Mouse (Mus musculus) midbrain, embryonic 10.5 days (tissue): Measurements from ENCODE around the gene Foxb1. TPM values are rescaled to one million over a fixed set of nuclear protein-coding genes. Genes with fewer than 3 reads are reported as not detected.

Experiments used
- DNase-seq: peaks from one replicate; pipeline ENCODE4 v3.0.0-alpha.2; 2017; ENCODE audit warnings: low spot score
- H3K27ac ChIP-seq: fragments of 300-500 bp; sonication (generic); replicated peaks from 2 replicates; pipeline ENCODE4 v1.5.1; 2016; ENCODE audit warnings: mild to moderate bottlenecking
- H3K27me3 ChIP-seq: fragments of 300-500 bp; sonication (generic); 2 replicates; pipeline ENCODE4 v1.6.1; 2016; ENCODE audit warnings: low read depth, mild to moderate bottlenecking; ENCODE audit not compliant: poor library complexity, severe bottlenecking
- H3K36me3 ChIP-seq: fragments of 300-500 bp; sonication (generic); 2 replicates; pipeline ENCODE4 v1.6.1; 2016; ENCODE audit warnings: mild to moderate bottlenecking, moderate library complexity
- H3K4me1 ChIP-seq: fragments of 300-500 bp; sonication (generic); 2 replicates; pipeline ENCODE4 v1.6.1; 2016
- H3K4me3 ChIP-seq: fragments of 300-500 bp; sonication (generic); 2 replicates; pipeline ENCODE4 v1.5.1; 2016; ENCODE audit warnings: mild to moderate bottlenecking, moderate library complexity
- H3K9me3 ChIP-seq: fragments of 300-500 bp; sonication (generic); replicated peaks from 2 replicates; pipeline ENCODE4 v1.6.1; 2016; ENCODE audit warnings: mild to moderate bottlenecking
- WGBS: fragments of 180-500 bp; shearing (Covaris S2); methylation state at CpG from one replicate; pipeline ENCODE4 v1.1.7; 2016; 5-methylcytosine and 5-hydroxymethylcytosine counted together
- polyA plus RNA-seq: library from polyadenylated mRNA; unstranded; fragments of >200 nt; fragmentation: Nextera tagmentation; extraction: Ambion mirVana; gene quantifications from 2 replicates; pipeline ENCODE4 v1.2.1, GENCODE M21; 2016

The Foxb1 gene
- polyA plus RNA-seq, 1 experiment from 2014 or later: 15.1 TPM

DNA sequence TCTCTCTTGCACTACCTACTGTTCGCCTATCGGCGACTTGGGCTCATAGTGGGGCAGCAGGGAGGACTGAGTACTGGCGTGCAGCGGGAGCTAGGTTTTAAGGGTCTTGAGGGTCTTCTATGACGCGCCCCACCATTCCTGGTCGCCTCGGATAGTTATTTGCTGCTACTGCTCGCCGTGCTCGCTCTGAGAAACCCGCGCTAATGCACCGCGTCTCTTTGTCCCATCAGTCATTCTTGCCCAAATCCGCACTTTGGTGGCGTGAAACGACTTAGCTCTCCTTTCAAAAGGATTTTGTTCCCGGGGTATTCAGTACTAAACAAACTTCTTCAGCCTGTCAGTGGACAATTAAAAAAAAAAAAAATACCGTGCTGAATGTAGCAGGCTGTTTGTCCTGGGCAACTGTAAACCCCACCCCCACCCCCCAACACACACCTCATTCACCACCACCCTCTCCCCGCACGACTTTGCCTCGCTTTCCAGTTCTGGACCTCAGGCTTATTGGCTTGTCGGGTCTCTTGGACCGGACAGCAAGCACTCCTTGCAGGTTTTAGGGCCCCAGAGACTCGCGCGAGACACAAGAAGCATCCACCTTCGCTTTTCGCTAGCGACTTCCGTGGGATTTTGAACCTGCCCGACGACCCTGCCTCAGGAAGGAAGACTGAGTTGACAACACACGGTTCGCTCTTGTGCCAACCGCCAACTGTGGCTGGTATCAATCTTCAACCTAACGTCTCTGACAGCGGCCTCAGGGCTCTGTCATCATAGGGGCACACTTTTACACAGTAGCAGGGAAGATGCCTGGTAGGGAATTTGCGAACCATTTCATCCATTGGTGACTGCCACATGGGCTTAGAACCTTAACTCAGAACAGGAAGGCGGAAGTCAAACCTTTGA is 4.1 kb upstream of the Foxb1 start:
- peak; percentile 76 for DNase-seq
- peak overlapping the region; percentile 84 for H3K4me3 ChIP-seq
- H3K27me3 ChIP-seq: peaks cover 93% of the 10 kb centered on the region
- H3K36me3 ChIP-seq: no peaks in the 10 kb centered on the region
- 1% methylated on average over 42 of the region's 42 CpGs for WGBS
- peak overlapping the region; percentile 93 for H3K27ac ChIP-seq
- H3K4me1 ChIP-seq: peaks cover 100% of the 10 kb centered on the region
- H3K9me3 ChIP-seq: no peaks in the 10 kb centered on the region

DNA sequence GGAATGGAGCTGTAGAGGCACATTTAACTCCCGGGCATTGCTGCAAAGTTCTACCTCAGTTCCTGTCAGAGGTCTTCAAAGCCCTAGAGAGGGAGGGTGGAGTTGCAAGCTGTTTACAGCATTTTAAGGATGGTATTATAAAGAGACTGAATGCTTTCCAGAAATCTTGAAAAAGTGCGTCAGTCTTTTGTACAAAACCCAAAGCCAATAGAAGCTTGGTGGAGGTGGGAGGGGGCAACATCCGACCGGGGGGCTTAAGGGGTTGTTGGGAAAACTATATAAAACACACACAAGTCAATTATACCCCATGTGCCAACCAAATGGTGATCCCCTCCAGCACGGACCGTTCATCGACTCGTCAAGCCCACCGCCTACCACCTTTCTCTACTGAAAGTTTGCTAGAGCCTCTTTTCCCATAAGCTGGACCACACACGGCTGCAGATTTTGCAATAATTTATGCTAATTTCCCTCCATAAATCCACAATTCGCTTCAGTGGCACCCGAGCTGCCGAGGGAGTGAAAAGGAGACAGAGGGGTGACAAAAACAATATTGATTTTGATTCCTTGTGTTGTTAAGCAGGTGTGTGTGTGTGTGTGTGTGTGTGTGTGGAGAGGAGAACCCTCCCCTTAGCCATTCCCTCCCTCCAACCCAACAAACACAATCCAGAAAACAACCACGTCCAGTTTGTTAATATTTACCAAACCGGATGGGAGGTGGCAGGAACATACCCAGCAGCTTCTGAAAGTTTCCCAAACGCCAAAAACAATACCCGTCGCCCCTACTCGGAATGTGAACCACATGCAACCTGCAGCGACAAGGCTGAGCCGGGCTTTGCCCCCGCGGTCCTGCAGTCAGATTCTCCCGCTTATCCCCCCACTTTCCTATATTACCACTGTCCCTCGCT is 3.2 kb upstream of the Foxb1 start:
- Histone ChIP-seq H3K4me3 (peak overlapping the region; percentile 84), H3K36me3 (0 out of 2 replicates have a peak, but pooled peaks cover 6% of the 10 kb centered on the region), H3K27me3 (peaks cover 93% of the 10 kb centered on the region), H3K9me3 (no peaks in the 10 kb centered on the region), H3K27ac (peak overlapping the region; percentile 93), H3K4me1 (peaks cover 100% of the 10 kb centered on the region)
- peak; percentile 48 for DNase-seq
- WGBS: under 1% methylated on average over 25 of the region's 25 CpGs

GRCm38 (mm10) chr9:69762703-69763102 is 2.0 kb upstream of the Foxb1 start:
- Histone ChIP-seq H3K4me3 (peak overlapping the region; percentile 84), H3K36me3 (0 out of 2 replicates have a peak, but pooled peaks cover 6% of the 10 kb centered on the region), H3K4me1 (peaks cover 100% of the 10 kb centered on the region), H3K27me3 (peaks cover 93% of the 10 kb centered on the region), H3K9me3 (no peaks in the 10 kb centered on the region), H3K27ac (peak overlapping the region; percentile 93)
- WGBS: under 1% methylated on average over 14 of the region's 14 CpGs
- peak; percentile 83 for DNase-seq

- H3K27me3 ChIP-seq: peaks cover 92% of the 10 kb centered on the region
- peak overlapping the region; percentile 84 for H3K4me3 ChIP-seq
- peak; percentile 59 for DNase-seq
- H3K4me1 ChIP-seq: peaks cover 100% of the 10 kb centered on the region
- H3K27ac ChIP-seq: peak overlapping the region; percentile 93
- no peaks in the 10 kb centered on the region for H3K9me3 ChIP-seq
- H3K36me3 ChIP-seq: 0 out of 2 replicates have a peak, but pooled peaks cover 6% of the 10 kb centered on the region
- WGBS: under 1% methylated on average over 12 of the region's 12 CpGs
These were observed 1.5 kb upstream of the Foxb1 start for GRCm38 (mm10) chr9:69762221-69762620.

DNA sequence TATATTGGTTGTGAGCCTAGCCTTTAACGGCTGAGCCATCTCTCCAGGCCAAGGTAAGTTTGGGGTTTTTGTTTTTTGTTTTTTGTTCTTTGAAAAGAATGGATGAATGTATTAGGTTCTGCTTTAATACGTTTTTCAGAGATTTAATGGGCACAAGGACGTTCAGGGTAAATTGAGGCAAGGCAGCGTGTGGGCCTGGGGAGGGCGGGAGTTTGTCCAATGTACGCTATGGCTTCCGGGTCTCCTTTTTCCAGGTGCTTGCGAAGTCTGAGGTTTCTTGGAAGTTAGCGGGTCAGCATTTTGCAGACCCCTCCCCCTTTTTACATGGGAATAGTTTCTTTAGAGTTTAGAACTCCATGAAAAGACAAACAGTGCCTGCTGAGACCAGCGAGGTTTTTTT is 829 bp upstream of the Foxb1 start:
- DNase-seq: no peak
- Histone ChIP-seq H3K9me3 (no peaks in the 10 kb centered on the region), H3K36me3 (0 out of 2 replicates have a peak, but pooled peaks cover 6% of the 10 kb centered on the region), H3K27ac (peak overlapping the region; percentile 93), H3K27me3 (peaks cover 97% of the 10 kb centered on the region), H3K4me3 (peak overlapping the region; percentile 84), H3K4me1 (peaks cover 100% of the 10 kb centered on the region)
- WGBS: 0% methylated on average over 10 of the region's 10 CpGs

DNA sequence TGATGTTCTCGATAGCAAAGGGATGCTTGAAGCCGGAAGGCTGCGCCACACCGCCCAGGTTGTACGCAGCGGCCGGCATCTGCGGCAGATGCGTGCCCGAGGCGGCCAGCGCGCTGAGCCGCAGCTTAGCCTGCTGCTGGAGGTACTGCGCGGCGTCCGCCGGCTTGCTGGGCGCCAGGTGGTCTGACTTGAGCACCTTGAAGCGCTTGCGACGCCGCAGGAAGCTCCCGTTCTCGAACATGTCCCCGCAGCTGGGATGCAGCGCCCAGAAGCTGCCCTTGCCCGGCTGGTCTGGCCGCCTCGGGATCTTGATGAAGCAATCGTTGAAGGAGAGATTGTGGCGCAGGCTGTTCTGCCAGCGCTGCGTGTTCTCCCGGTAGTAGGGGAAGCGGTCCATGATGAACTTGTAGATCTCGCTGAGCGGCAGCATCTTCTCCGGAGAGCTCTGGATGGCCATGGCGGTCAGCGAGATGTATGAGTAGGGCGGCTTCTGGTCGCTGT is 969 bp downstream of the Foxb1 start:
- Histone ChIP-seq H3K27ac (peak overlapping the region; percentile 93), H3K36me3 (0 out of 2 replicates have a peak, but pooled peaks cover 6% of the 10 kb centered on the region), H3K9me3 (no peaks in the 10 kb centered on the region), H3K27me3 (peaks cover 99% of the 10 kb centered on the region), H3K4me1 (peaks cover 100% of the 10 kb centered on the region), H3K4me3 (peak overlapping the region; percentile 84)
- under 1% methylated on average over 44 of the region's 44 CpGs for WGBS
- peak; percentile 71 for DNase-seq

DNA sequence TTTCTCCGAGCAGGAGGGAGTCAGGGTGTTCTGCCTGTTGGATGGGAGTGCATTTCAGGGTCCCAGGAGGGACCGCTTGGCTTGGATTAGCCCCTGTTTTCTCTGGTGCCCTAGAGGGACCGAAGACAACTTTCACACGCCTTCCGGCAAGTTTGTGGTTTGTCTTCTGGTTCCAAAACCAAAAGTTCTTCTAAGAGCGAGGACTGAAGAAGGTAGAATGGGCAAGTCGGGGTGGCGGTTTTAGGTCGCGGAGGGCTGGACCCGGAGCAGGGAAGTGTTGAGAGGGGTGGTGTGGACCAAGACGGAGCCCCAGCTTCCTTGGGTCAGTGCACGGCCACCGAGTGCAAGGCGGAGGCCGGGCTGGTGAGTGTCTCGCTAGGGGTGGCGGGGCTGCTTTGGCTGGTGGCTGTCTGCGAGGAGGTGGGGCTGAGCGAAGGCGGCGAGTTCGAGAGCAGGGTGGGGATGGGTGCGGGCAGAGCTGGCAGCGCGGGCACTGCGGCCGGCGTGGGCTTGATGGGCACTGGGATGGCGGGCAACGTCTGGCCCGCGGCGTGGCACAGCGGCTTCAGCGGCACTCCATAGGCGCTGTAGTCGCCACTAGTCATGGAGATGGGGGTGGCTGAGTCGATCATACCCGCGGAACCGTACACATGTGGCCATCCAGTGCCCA is 1.7 kb downstream of the Foxb1 start:
- under 1% methylated on average over 42 of the region's 42 CpGs for WGBS
- DNase-seq: peak; percentile 56
- Histone ChIP-seq H3K27me3 (peaks cover 96% of the 10 kb centered on the region), H3K9me3 (no peaks in the 10 kb centered on the region), H3K27ac (peak overlapping the region; percentile 93), H3K4me1 (peaks cover 100% of the 10 kb centered on the region), H3K36me3 (0 out of 2 replicates have a peak, but pooled peaks cover 6% of the 10 kb centered on the region), H3K4me3 (peak overlapping the region; percentile 84)

DNA sequence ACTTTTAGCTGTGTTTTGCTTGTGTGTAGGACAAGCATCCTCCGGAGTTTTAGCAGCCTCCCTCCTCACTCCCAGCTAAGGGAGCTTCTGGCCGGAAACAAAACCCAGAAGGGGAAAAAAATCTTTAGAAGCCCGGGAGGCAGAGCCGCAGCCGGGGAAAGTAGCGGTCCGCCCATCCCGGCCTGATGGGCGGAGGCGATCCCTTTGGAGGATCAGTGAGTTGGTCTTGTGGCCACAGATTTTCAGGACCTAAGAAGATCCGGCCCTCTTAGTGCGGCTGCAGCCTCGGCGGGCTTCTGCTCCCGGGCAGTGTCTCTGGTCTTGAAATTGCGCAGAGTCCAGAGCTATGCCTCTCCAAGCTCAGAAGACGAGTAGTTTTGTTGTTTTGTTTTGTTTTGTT is 2.2 kb downstream of the Foxb1 start:
- no peaks in the 10 kb centered on the region for H3K9me3 ChIP-seq
- peaks cover 95% of the 10 kb centered on the region for H3K27me3 ChIP-seq
- peak overlapping the region; percentile 93 for H3K27ac ChIP-seq
- H3K4me1 ChIP-seq: peaks cover 100% of the 10 kb centered on the region
- WGBS: under 1% methylated on average over 17 of the region's 17 CpGs
- H3K36me3 ChIP-seq: 0 out of 2 replicates have a peak, but pooled peaks cover 6% of the 10 kb centered on the region
- peak overlapping the region; percentile 84 for H3K4me3 ChIP-seq
- DNase-seq: peak; percentile 64

DNA sequence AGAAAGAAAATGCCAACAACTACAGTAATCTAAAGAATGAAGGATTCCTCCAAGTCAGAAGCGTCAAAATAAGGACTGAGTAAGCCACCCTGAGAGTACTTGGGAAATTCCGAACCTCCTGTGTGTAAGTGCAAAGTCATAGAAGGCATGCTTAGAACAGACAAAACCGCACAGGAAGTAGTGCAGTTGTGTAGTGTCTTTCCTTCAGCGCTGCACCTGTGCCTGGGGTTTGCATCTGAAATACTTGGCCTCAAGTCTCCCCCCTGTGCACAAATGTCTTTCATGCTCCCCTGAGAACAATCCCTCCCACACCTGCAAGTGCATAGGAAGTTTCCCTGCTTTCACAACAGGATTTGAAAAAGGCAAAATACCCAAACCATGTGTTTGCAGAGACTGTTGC is 3.5 kb downstream of the Foxb1 start:
- DNase-seq: peak; percentile 19
- Histone ChIP-seq H3K9me3 (no peaks in the 10 kb centered on the region), H3K36me3 (0 out of 2 replicates have a peak, but pooled peaks cover 6% of the 10 kb centered on the region), H3K4me1 (peaks cover 97% of the 10 kb centered on the region), H3K27me3 (peaks cover 82% of the 10 kb centered on the region), H3K4me3 (peak overlapping the region; percentile 84), H3K27ac (peak overlapping the region; percentile 53)
- WGBS: 5% methylated on average over 4 of the region's 4 CpGs

- no peak for DNase-seq
- H3K4me3 ChIP-seq: peak overlapping the region; percentile 84
- peaks cover 78% of the 10 kb centered on the region for H3K27me3 ChIP-seq
- H3K27ac ChIP-seq: peak overlapping the region; percentile 74; the same call in 1 of the 2 replicates
- 13% methylated on average over 3 of the region's 3 CpGs for WGBS
- 0 out of 2 replicates have a peak, but pooled peaks cover 6% of the 10 kb centered on the region for H3K36me3 ChIP-seq
- H3K4me1 ChIP-seq: peaks cover 95% of the 10 kb centered on the region
- no peaks in the 10 kb centered on the region for H3K9me3 ChIP-seq
These were observed 4.3 kb downstream of the Foxb1 start for GRCm38 (mm10) chr9:69756456-69756855.

DNA sequence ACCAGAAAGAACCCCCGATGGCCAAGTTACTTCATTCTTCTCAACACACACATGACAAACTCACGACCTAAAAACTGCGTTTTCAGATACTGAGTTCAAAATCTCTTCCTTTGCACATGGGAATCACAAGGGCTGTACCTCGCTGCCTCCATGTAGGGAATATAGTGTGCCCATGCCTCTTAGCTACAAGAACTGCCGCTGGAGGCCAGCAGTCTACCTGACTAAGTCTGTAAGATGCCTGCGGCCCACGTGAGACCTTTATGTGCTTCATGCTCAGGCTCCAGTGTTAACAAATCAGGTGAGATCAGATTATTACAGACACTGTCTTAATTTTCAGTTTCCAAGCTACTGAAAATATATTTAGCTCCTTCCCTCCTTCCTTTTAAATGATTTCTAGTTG is 4.7 kb downstream of the Foxb1 start:
- no peaks in the 10 kb centered on the region for H3K9me3 ChIP-seq
- peaks cover 90% of the 10 kb centered on the region for H3K4me1 ChIP-seq
- peak; percentile 17 for DNase-seq
- H3K4me3 ChIP-seq: peak overlapping the region; percentile 84
- WGBS: 20% methylated on average over 7 of the region's 7 CpGs
- H3K36me3 ChIP-seq: 0 out of 2 replicates have a peak, but pooled peaks cover 6% of the 10 kb centered on the region
- peak overlapping the region; percentile 74; the same call in 1 of the 2 replicates for H3K27ac ChIP-seq
- peaks cover 74% of the 10 kb centered on the region for H3K27me3 ChIP-seq
